Mouse (Mus musculus): ENCODE measurements around the gene Zfp638. TPM values are rescaled to one million over a fixed set of nuclear protein-coding genes. Genes with fewer than 3 reads are reported as not detected.

The Zfp638 gene
- polyA plus RNA-seq (2012; rRNA removed): 89.6 and 130 TPM in 2 replicates

DNA sequence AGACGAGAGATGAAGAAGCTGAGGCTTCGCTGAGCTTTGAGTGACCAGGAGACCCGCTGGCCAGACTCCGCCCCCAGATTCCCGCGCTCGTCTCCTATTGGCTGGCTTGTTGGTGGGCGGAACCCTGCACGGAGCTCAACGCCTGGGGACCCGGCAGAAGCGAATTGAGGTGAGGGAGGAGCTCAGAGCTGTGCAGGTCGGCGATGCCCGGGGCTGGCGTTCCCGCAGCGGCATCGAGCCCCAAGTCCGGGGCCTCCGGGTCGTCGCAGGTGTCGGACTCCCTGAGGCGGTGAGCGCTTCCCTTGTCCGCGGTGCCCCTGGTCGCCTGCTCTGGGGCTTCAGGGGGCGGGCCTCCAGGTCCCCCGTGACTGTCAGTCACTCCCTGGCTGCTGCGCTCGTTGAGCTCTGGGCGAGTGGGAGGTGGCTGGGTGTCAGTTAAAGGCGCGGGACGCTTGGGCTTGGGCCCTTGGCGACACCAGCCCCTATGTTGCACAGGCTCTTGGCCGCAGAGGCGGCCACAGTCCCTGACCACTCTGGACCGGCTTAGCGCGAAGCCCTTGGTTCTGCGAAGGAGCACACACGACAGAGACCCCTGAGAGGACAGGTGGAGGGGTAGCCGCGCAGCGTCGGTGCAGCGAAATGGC, at the start of gene Zfp638:
Zfp638 (plus strand) TSS at position 156 of the 644 bp plus-strand sequence.

DNA sequence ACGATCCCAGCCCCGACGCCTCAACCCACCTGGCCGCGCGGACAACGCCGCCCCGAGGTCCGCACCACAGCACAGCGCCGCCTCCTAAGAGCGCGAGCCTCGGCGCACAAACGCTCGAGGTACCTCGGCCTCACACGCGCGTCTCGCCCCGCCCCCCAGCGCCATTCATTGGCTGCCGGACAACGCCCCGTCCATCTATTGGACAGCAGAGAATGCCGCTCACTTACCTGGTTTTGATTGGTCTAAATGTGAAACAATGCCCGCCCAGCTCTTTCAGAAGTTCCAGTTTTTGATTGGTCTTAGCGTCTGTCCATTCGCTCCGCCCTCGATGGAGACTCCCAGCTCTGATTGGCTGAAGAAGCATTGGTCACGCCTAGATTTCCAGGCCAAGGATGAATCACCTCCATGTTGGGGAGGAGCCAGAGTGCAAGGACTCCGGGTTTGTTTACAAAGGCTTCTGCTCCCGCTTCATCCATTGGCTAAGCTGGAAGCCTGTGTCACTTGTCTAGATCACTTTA, 35.2 kb upstream of the Zfp638 start, which contains the start of gene Paip2b:
Paip2b (minus strand) TSS at position 136 of the 518 bp plus-strand sequence.

DNA sequence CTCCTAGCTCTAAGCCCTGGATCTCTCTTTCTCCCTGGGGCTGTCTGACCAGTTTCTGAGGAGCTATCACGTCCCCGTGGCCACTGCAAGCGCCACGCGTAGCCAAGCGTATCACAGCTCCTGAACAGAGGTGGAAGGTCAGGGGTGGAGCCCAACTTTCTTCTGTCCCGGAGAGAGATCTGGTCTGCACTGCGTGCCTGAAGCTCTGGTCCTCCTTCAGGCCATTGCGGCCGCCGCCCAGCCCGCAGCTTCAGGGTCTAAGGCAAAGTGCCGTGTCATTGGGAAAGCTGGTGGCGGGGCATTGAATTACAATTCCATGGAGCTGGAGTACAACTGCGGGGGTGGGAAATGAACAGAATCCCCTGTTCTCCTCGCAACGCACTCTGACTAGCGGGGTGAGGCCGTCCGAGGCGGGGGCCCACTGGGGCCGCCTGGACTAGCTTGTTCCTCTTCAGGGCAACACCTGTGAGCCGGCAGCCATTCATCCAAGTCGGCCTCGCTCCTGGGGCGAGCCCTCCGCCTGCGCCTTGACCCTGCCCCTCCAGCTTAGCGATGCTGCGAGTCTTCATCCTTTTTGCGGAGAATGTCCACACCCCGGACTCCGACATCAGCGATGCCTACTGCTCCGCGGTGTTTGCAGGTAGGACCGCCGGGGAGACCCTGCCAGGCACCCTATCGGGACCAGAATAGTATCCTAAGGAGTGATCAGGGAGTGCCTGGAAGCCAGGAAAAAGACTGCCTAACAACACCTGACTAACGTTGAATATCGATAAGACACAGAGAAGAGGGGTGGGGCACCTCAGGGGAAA, 141.7 kb downstream of the Zfp638 start, which contains the start of gene Dysf:
Dysf (plus strand) TSS at position 228 of the 809 bp plus-strand sequence.

Other genes with a start within 250 kb of the Zfp638 start
- gene Clec4f, start 210.9 kb upstream of the Zfp638 start, polyA plus RNA-seq (2012; rRNA removed): 0.07 and 0.14 TPM in 2 replicates
- not detected in 2 replicates for gene Cd207, start 189.3 kb upstream of the Zfp638 start, polyA plus RNA-seq (2012; rRNA removed)
- gene Vax2, start 155.8 kb upstream of the Zfp638 start, polyA plus RNA-seq (2012; rRNA removed): 0.26 and 0.30 TPM in 2 replicates
- gene Atp6v1b1, start 124.1 kb upstream of the Zfp638 start, polyA plus RNA-seq (2012; rRNA removed): 0.07 TPM in 1 of 2 replicates, not detected in the other
- gene Ankrd53, start 104.5 kb upstream of the Zfp638 start, polyA plus RNA-seq (2012; rRNA removed): not detected in 2 replicates
- gene Tex261, start 91.3 kb upstream of the Zfp638 start, polyA plus RNA-seq (2012; rRNA removed): 32.3 and 52.4 TPM in 2 replicates
- 24.4 and 25.9 TPM in 2 replicates for gene Nagk, start 72.1 kb upstream of the Zfp638 start, polyA plus RNA-seq (2012; rRNA removed)
- gene Paip2b, start 35.4 kb upstream of the Zfp638 start, polyA plus RNA-seq (2012; rRNA removed): 49.4 and 61.0 TPM in 2 replicates
- 5.3 and 7.0 TPM in 2 replicates for gene Dysf, start 141.5 kb downstream of the Zfp638 start, polyA plus RNA-seq (2012; rRNA removed)